Mouse (Mus musculus) duodenum, adult 2 months (tissue): Measurements from ENCODE around the gene D6Wsu163e. TPM values are rescaled to one million over a fixed set of nuclear protein-coding genes. Genes with fewer than 3 reads are reported as not detected.

ENCODE experiments used
- polyA plus RNA-seq: library from polyadenylated mRNA; depleted of rRNA; stranded (reverse); fragments of >200 nt; gene quantifications from 2 replicates; pipeline ENCODE4 v1.2.3, GENCODE M21; 2012; ENCODE audit warnings: low replicate concordance; rRNA removed

The D6Wsu163e gene
- polyA plus RNA-seq: 0.97 and 0.99 TPM in 2 replicates

GRCm38 (mm10) chr6:126939487-126940171 is at the start of gene D6Wsu163e, which contains the start of gene Rad51ap1:
D6Wsu163e (plus strand) TSS chr6:126939962.
Rad51ap1 (minus strand) TSS chr6:126939587.

GRCm38 (mm10) chr6:126921111-126921881 is 18.5 kb upstream of the D6Wsu163e start, which contains the start of gene Dyrk4:
Dyrk4 (minus strand) TSS chr6:126921839.

GRCm38 (mm10) chr6:127014906-127015770 is 75.4 kb downstream of the D6Wsu163e start, which contains the start of gene Fgf6:
Fgf6 (plus strand) TSS chr6:127015586.

Other genes starting within 250 kb of the D6Wsu163e start
- 0.24 and 0.39 TPM in 2 replicates for gene Kcna6, start 199.3 kb upstream of the D6Wsu163e start, polyA plus RNA-seq
- gene Ndufa9, start 90.8 kb upstream of the D6Wsu163e start, polyA plus RNA-seq: 72.8 and 103 TPM in 2 replicates
- not detected in 2 replicates for gene Akap3, start 86.9 kb upstream of the D6Wsu163e start, polyA plus RNA-seq
- 0.07 and 0.09 TPM in 2 replicates for gene Dyrk4, start 18.1 kb upstream of the D6Wsu163e start, polyA plus RNA-seq
- gene Rad51ap1, start 375 bp upstream of the D6Wsu163e start, polyA plus RNA-seq: 2.4 and 3.6 TPM in 2 replicates
- gene Fgf6, start 75.6 kb downstream of the D6Wsu163e start, polyA plus RNA-seq: not detected in 2 replicates
- gene Fgf23, start 132.9 kb downstream of the D6Wsu163e start, polyA plus RNA-seq: 0.11 TPM in 1 of 2 replicates, not detected in the other
- 1.2 and 1.4 TPM in 2 replicates for gene Tigar, start 169.6 kb downstream of the D6Wsu163e start, polyA plus RNA-seq
- 13.1 and 31.2 TPM in 2 replicates for gene Ccnd2, start 212.2 kb downstream of the D6Wsu163e start, polyA plus RNA-seq